Mouse (Mus musculus): ENCODE measurements at regions not wholly inside any gene's neighbourhood (a gene's known extent, or its start where the extent isn't known, plus 50 kb on each side); places are given as distances from the start of the nearest gene placed in this dataset.

DNA sequence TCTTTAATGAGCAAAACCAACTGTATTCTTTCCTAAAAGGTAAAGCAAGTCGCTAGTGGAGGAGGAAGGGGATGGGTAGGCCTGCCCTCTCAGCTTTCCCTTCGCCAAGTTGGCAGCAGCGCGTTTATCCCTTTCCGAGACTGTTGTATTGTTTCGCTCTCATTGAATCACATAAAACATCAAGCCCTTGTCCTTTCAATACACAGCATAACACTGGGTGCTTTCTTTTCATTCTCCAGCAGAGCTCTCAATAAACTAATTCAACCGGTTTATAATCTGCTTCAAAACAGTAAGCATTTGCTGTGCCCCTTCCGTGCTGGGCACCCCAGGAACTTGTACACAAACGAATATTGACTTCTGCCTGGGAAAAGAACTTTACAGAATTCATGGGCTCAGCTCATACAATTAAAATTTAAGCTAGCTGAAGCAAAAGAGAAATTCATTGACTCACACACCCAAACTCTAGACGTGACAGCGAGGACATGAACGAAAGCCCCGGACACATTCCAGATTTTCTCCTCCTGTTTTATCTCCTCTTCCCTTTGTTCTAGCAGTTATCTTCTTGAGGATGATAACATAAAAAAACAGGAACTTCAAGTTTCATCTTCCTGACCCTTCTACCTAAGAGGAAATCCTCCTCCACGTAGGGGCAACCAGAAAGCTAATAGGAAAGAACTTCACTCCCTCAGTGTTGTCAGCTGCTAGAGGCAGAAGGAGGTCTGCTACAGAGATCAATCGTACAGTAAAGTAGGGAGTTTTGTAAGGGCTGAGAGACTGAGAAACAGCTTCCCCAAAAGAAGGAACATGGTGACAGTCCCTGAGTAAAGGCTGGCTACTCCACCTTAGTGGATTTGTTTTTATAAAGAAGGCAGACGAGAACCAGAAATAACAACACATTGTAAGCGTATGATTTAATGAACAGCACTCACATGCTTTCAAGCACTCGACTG lies 177.9 kb downstream of the Kdr start (continued):
- TF ChIP-seq ELF1 (IDR thresholded peaks at IDR 0.05; ENCODE audit: low read depth, low read length) (0 out of 2 replicates have a peak, but pooled peaks have one; percentile 38), TCF12 (IDR thresholded peaks at IDR 0.05; ENCODE audit: low read depth, low read length) (peak; percentile 30; the same call in 1 of the 2 replicates), ETS1 (IDR thresholded peaks at IDR 0.05; ENCODE audit: low read depth, low read length) (peak; percentile 26; the same call in 1 of the 2 replicates), MYB (IDR thresholded peaks at IDR 0.05; ENCODE audit: low read depth, low read length) (no peak), MAFK (IDR thresholded peaks at IDR 0.05; ENCODE audit: borderline replicate concordance, low read depth, low read length) (no peak), MAX (IDR thresholded peaks at IDR 0.05; ENCODE audit: low read length) (peak; percentile 58), RCOR1 (IDR thresholded peaks at IDR 0.05; ENCODE audit: low read depth, low read length) (peak; percentile 74), HCFC1 (IDR thresholded peaks at IDR 0.05; ENCODE audit: low read depth, low read length) (no peak), ZNF384 (IDR thresholded peaks at IDR 0.05; ENCODE audit: low read depth, low read length) (no peak), NELFE (IDR thresholded peaks at IDR 0.05; ENCODE audit: low read depth, low read length) (no peak), TAL1 (IDR thresholded peaks at IDR 0.05; ENCODE audit: low read length) (no peak)

DNA sequence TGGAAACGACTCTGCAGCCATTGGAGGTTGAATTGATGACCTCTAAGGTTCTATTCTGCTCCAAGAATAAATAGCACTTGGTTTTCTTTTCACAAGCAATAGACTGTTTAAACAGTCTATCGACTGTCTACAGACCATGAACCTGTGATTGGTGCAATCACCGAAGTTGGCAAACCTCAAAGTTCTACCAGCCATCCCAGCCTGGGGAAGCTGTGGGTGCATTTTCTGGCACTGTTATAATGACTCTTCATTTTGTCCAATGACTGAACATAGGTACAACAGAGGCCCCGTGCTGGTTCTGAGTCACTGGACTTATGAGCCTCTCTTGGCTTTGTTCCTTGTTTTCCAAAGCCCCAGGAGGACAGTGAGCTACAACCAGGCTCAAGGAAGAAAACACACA lies 178.6 kb downstream of the Kdr start:
- DNase-seq (ENCODE audit: low read depth, low spot score), result no peak
- no peaks in the 10 kb centered on the region for H3K27me3 ChIP-seq (ENCODE audit: control insufficient read depth in 1 of 2, insufficient read depth in 2 of 2, low read length in 2 of 2)
- TF ChIP-seq JUND (IDR thresholded peaks at IDR 0.05; ENCODE audit: low read depth, low read length) (no peak), MEF2A (IDR thresholded peaks at IDR 0.05; ENCODE audit: extremely low read depth, insufficient replicate concordance, low read depth, low read length, poor library complexity, severe bottlenecking) (no peak), POLR2AphosphoS2 (IDR thresholded peaks at IDR 0.05; ENCODE audit: low read length) (no peak), MYC (IDR thresholded peaks at IDR 0.05; ENCODE audit: low read depth, low read length) (no peak), ELF1 (IDR thresholded peaks at IDR 0.05; ENCODE audit: low read depth, low read length) (no peak), KAT2A (conservative IDR thresholded peaks at IDR 0.05; ENCODE audit: low read depth, low read length) (no peak), RCOR1 (IDR thresholded peaks at IDR 0.05; ENCODE audit: low read depth, low read length) (no peak)
- no peaks in the 10 kb centered on the region for H3K9me3 ChIP-seq (replicated peaks; ENCODE audit: insufficient read depth, low read length)
- H3K36me3 ChIP-seq (ENCODE audit: control insufficient read depth in 1 of 2, insufficient read depth in 2 of 2, low read length in 2 of 2), result peaks cover 0 to 10% of the 10 kb centered on the region in 2 experiments; a peak in 2 of 4 replicates
- no peak overlapping the region; a peak in 1 of 4 replicates for H3K4me3 ChIP-seq (ENCODE audit: control insufficient read depth in 1 of 2, insufficient read depth in 1 of 2, low read depth in 2 of 2, low read length in 2 of 2)
- H3K4me1 ChIP-seq (ENCODE audit: control insufficient read depth in 1 of 2, insufficient read depth in 2 of 2, low read length in 2 of 2), result peaks cover 3 to 21% of the 10 kb centered on the region in 2 experiments
- H3K79me2 ChIP-seq (ENCODE audit: control insufficient read depth, insufficient read depth, low read length, poor library complexity), result no peaks in the 10 kb centered on the region
- no peak overlapping the region for H3K27ac ChIP-seq (ENCODE audit: control insufficient read depth, low read depth, low read length)
- H3K9ac ChIP-seq (ENCODE audit: control insufficient read depth, low read depth, low read length, poor library complexity, severe bottlenecking), result no peak overlapping the region

- DNase-seq (ENCODE audit: low read depth, low spot score), result no peak
- TF ChIP-seq CHD1 (IDR thresholded peaks at IDR 0.05; ENCODE audit: low read depth, low read length) (no peak), POLR2A (IDR thresholded peaks at IDR 0.05; ENCODE audit: control insufficient read depth in 1 of 2, insufficient read depth in 1 of 2, low read depth in 1 of 2, low read length in 2 of 2, poor library complexity in 1 of 2) (no peak), MYC (IDR thresholded peaks at IDR 0.05; ENCODE audit: low read depth, low read length) (no peak), ZNF384 (IDR thresholded peaks at IDR 0.05; ENCODE audit: low read depth, low read length) (no peak), KAT2A (conservative IDR thresholded peaks at IDR 0.05; ENCODE audit: low read depth, low read length) (no peak), ETS1 (IDR thresholded peaks at IDR 0.05; ENCODE audit: low read depth, low read length) (no peak), SIN3A (IDR thresholded peaks at IDR 0.05; ENCODE audit: low read length) (no peak), NRF1 (IDR thresholded peaks at IDR 0.05; ENCODE audit: insufficient read depth, low read depth, low read length, poor library complexity, severe bottlenecking) (no peak), MAX (IDR thresholded peaks at IDR 0.05; ENCODE audit: low read length) (no peak), MYB (IDR thresholded peaks at IDR 0.05; ENCODE audit: low read depth, low read length) (no peak), CHD2 (IDR thresholded peaks at IDR 0.05; ENCODE audit: low read length) (no peak), TBP (IDR thresholded peaks at IDR 0.05; ENCODE audit: low read depth, low read length) (no peak), CTCF (IDR thresholded peaks at IDR 0.05 in 2 of 3, conservative IDR thresholded peaks at IDR 0.05 in 1 of 3; ENCODE audit: control insufficient read depth in 1 of 3, insufficient read depth in 1 of 3, low read depth in 2 of 3, low read length in 3 of 3, poor library complexity in 1 of 3, severe bottlenecking in 1 of 3) (no peak), ZMIZ1 (IDR thresholded peaks at IDR 0.05; ENCODE audit: low read depth, low read length) (no peak), GATA1 (IDR thresholded peaks at IDR 0.05; ENCODE audit: low read depth, low read length) (no peak), POLR2AphosphoS2 (IDR thresholded peaks at IDR 0.05; ENCODE audit: low read length) (no peak), NELFE (IDR thresholded peaks at IDR 0.05; ENCODE audit: low read depth, low read length) (no peak), RAD21 (IDR thresholded peaks at IDR 0.05; ENCODE audit: low read depth, low read length) (no peak), ZKSCAN1 (IDR thresholded peaks at IDR 0.05; ENCODE audit: low read depth, low read length) (no peak)
- no peaks in the 10 kb centered on the region for H3K79me2 ChIP-seq (ENCODE audit: control insufficient read depth, insufficient read depth, low read length, poor library complexity)
- H3K27me3 ChIP-seq (ENCODE audit: control insufficient read depth in 1 of 2, insufficient read depth in 2 of 2, low read length in 2 of 2), result no peaks in the 10 kb centered on the region
- H3K4me3 ChIP-seq (ENCODE audit: control insufficient read depth in 1 of 2, insufficient read depth in 1 of 2, low read depth in 2 of 2, low read length in 2 of 2), result no peak overlapping the region
- no peaks in the 10 kb centered on the region for H3K9me3 ChIP-seq (replicated peaks; ENCODE audit: insufficient read depth, low read length)
- H3K27ac ChIP-seq (ENCODE audit: control insufficient read depth, low read depth, low read length), result no peak overlapping the region
- H3K9ac ChIP-seq (ENCODE audit: control insufficient read depth, low read depth, low read length, poor library complexity, severe bottlenecking), result no peak overlapping the region
- no peaks in the 10 kb centered on the region for H3K4me1 ChIP-seq (ENCODE audit: control insufficient read depth in 1 of 2, insufficient read depth in 2 of 2, low read length in 2 of 2)
- no peaks in the 10 kb centered on the region for H3K36me3 ChIP-seq (ENCODE audit: control insufficient read depth in 1 of 2, insufficient read depth in 2 of 2, low read length in 2 of 2)
These were observed 185.1 kb downstream of the Kdr start for GRCm38 (mm10) chr5:75793184-75793583.

Data from MEL (cell line).